Mouse (Mus musculus): ENCODE results near the gene Pmf1.

- no peak for TF ChIP-seq EP300 (IDR thresholded peaks at IDR 0.05)
- no peak for TF ChIP-seq CTCF (IDR thresholded peaks at IDR 0.05)
These were observed 2.6 kb downstream of the Pmf1 start for GRCm38 (mm10) chr3:88407529-88407928.
